Mouse (Mus musculus) cerebellum, adult 11-12 months (tissue): Measurements from ENCODE around the gene Bloc1s3.
A peak's percentile ranks its signal among the peaks of the same experiment; 100 is the strongest.
"Not testable (repeated sequence)": the region's sequence is repeated elsewhere in the genome, so short reads cannot be mapped to it uniquely, and the experiment has no call there.

Experiments used
- DNase-seq: peaks from one replicate; pipeline ENCODE4 v3.0.0; 2022

Gene Bloc1s3

DNA sequence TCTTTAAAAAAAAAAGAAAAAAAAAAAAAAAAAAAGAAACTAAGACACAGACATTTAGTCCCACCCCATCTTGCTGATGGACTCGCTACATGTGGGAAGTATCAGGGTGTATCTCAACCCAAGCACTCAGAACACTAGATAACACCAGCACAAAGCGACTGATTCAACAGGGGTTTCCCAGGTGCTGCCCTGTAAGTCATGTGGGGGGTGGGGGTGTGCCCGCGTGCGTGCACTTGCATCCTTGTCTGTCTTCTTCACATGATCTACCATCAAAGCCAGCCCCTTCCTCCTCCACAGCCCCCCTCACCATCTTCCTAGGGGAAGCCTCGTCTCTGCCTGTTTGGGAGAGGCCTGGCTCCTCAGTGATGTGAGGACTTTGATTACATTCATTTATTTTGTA lies 4.2 kb upstream of the Bloc1s3 start:
- no peak for DNase-seq

DNA sequence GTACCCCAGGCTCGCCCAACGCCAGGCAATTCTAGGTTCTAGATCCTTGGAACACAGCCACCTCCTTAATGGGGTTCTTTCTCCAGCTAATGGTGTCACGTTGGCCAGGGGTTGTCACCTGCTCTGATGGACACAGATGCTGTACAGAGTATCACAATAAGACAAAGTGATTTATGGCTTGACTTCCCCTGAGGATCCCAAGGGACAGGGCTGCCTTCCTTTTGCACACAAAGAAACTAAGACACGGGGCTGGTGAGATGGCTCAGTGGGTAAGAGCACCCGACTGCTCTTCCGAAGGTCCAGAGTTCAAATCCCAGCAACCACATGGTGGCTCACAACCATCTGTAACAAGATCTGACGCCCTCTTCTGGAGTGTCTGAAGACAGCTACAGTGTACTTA lies 3.8 kb upstream of the Bloc1s3 start:
- not testable (repeated sequence) for DNase-seq

DNA sequence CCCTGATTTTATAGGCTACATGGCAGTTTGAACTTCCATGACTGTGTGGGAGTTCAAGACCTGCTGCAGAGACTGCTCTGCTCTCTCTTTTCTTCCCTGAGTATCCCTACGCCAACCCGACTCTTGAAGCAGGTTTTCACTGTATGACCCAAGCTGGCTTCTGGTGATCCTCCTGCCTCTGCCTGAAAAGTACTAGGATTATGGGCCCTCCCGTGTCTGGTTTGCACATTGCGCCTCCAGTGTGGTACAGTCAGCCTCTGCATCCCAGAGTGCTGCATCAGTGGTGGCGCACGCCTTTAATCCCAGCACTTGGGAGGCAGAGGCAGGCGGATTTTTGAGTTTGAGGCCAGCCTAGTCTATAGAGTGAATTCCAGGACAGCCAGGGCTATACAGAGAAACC lies 1.6 kb upstream of the Bloc1s3 start:
- peak; percentile 27 for DNase-seq

DNA sequence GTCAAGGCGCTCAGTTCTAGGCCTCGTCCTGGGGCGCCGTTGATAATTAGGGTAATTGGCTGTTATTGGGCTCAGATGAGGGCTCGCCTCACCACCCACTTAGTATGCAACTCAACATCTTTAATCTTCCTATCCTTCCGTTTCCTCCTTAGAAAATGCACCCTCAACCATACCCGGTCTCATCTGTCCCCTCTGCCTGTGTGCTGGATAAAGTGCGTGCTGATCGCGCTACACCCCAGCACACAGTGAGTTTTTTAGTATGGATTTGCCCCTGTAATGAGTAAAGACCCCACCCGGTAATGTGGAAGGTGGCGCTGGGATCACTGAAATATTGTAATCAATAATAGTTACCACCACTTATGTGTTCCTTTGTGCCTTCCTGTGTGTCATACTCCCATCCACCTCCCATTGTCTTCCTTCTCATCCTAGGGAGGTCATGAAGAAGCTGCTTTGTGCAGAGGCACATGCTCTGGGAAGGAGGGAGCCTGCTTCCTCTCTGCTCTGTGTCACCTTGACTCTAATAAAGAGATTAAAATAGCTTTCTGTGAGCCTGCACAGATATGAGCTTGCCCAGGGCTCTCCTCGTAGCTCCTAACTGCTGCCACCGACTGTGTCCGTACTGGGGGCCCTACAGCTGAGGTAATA lies 879 bp upstream of the Bloc1s3 start:
- DNase-seq = no peak

DNA sequence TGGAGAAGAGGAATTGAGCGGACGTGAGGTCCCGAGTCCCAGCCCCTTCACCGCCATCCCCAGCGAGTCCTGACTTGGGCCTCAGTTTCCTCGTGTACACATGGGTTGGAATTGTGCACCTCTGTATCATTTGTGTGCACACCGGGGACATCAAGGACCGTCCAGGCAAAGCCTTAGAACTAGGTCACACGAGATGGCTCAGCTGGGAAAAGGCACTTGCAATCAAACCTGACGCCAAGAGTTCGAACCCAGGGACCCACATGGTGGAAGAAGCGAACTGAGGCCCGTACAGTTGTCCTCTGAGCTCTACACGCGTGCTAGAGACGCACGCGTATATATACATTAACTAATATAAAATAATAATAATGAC lies 570 bp downstream of the Bloc1s3 start:
- DNase-seq = no peak

DNA sequence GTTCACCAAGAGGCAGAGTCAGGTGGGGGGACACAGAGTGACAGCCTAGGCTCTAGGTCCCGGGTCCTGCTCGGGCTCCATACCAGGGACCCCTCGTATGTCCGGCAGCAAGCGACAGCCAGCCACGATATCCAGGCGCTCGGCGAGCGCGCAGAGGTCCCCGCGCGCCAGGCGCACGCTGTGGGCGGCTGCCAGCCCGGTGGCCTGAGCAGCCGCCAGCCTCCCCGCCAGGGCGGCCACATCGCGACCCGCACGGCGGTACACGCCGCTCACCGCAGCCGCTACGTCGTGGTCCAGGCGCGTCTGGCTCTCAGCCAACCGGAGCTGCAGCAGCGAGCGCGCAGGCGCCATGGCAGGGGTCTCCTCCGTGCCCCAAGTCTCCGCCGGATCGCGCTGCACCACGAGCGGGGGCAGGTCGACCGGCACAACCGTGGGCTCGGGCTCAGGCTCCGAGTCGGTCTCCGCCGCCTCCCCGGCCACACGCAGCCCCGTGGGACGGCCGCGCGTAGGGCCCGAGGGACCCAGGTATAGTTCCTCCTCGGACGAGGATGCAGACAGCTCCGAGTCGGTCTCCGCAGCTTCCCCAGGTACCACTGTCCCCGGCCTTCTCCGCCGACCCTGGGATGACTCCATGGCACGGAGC lies 1.1 kb downstream of the Bloc1s3 start:
- DNase-seq = peak; percentile 57

DNA sequence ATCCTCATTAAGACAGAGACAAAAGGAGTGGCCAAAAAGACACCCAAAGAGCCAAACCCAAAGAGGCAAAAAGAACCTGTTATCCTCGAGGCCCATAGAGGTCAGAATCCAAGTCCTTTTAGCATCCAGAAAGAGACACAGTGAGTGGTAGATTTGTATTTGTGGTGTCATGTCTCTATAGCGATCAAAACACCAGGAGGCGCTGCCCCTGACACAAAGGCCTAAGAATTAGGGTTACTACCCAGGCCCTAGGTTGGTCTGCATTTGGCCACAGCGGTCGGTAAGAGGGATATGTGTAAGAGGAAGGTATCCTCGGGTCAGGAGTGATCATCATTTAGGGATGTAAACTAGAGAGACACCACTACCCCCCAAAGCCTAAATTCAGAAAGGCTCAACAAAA lies 1.8 kb downstream of the Bloc1s3 start:
- no peak for DNase-seq

DNA sequence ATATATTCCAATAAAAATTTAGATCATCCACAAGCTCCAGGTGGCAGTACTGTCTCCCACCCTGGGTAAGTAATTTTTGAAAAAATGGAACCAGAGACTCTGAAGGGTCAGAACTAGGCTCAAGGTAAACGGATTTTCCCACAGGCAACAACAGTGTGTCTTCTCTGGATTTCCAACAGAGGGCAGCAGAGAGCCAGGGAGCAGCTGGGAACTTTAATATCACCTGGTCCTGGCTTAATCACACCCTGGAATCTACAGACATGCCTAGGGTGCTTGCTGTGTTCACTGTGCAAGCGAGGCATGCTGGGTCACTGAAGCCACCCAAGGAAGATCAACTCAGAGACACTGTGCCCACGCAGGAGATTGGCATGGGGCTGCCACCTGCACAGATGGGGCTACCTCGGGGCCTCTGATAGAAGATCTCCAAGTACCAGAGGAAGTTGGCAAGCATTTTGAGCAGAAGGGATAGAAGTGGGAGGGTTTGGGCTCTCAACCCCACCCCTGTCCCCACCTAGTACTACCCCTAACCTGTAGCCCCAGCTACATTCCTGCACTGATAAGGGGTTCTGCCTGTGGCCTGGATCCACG lies 4.6 kb downstream of the Bloc1s3 start:
- DNase-seq = peak; percentile 58

DNA sequence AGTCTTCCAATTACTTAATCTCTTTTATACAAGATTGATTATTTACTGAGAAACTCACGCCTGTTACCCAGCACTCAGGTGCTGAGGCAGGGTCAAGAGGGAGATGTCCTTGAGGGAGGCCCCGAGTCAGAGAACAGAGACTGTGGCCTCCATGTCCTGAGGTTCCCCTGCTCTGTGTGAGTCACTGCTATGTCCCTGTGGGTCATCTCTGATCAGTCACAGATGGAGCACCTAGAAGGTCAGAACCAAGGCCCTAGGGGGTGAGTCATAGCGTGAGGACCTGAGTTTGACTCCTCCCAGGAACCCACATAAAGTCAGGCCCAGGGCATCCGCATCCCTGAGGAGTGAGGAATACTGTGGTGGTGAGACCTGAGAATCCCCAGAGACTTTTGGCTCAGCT lies 6.5 kb downstream of the Bloc1s3 start:
- no peak for DNase-seq

DNA sequence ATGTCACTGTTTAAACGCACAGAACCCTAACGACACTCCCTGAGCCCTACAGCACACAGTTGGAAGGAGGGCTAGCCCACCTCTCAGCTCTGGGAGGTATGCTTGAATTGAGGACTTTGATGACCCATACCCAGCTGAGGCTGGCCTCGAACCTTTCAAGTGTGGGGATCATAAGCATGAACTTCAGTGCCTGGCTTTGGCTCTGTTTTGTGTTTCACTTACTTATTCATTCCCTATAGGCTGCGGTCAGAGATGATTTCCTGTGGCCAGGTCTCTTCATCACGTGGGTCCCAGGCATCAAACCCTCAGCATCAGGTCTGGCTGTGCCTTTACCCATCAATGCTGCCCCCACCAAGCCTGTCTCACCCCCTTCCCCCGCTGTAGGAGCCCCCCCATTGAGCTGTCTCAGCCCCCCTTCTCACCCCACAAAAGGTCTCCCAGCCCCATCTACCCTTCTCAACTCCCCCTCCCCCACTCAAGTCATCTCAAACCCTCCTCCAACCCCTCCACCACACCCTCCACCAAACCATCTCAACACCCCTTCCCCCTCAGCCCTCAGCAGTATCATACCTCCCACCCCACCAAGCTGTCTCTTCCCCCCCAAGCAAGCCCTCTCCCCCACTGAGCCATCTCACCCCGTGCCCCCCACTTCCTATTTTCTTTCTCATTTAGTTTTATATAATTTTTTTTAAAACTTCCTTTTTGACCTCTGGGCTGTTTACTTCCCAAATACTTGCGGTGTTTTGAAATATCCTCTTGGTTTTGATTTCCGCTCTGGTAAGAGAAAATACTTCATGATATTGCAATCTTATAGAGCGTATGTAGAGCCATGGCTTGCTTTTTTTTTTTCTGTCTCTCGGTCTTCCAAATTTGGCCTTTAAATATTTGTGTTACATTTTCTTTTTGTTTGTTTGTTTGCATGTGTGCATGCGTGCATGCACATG lies 7.5 kb downstream of the Bloc1s3 start:
- DNase-seq = no peak

DNA sequence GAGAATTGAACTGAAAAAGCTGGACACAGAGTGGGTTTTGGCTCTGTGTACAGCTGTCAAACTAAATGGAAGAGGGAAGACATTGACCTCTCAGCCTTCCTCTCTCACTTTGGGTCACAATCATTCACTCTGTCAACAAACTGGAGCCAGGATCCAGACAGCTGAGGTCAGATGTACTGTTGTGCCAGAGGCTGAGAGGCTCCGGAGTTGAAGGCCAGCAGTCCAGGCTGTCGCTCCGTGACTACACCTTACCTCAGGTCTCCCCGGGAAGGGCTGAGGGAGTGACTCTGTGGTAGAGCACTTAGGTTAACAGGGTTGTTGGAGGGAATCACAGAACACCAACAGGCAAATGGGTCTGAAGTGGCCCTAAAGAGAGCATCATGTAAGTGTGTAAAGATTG lies 9.8 kb downstream of the Bloc1s3 start:
- no peak for DNase-seq

DNA sequence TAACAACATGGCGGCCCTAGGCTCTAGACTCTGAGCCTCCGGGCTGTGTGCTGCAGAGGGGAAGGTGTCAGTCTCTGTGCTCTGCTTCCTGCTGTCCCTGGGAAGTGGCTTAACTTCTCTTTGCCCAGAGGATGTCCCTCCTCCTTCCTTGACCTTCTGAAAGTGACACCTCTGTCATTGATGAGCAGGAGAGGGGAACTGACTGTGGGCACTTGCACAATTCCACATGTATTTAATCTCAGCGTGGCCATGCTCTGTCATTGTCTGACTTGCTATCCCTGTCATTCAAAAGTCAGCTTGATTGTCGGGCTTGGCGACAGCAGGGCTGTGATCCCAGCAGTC lies 12.0 kb downstream of the Bloc1s3 start:
- DNase-seq = no peak

DNA sequence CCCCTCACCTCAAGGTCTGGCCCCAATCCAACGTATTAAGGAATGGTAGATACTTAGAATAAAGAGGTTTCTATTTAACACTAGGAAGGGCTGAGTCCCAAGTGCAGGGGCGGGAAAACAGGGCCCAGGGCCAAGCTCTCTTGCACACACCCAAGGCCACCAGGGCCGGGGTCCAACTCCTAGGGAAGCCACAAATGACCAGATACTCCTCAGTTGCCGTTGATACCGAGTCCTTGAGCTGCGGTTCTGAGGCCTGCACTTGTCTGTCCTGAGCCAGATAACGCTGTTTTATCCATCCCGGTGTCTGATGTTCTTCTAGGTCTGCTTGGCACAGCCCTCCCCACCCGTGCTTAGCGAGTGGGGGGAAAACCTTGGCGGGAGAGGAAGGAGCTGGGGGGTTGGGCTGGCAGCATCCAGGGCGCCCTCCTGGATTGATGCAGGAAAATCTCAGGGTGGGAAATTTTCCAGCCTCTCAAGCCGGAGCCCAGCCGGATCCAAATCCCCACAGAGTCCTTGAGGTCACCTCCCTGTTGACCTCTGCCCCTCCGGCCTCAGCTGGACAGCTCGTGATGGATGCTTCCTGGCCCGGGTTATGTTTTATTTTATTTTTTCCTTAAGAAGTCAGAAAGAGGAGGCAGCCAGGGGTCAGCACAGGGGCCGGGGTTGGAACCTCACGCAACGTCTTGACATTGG lies 12.5 kb downstream of the Bloc1s3 start:
- no peak for DNase-seq

DNA sequence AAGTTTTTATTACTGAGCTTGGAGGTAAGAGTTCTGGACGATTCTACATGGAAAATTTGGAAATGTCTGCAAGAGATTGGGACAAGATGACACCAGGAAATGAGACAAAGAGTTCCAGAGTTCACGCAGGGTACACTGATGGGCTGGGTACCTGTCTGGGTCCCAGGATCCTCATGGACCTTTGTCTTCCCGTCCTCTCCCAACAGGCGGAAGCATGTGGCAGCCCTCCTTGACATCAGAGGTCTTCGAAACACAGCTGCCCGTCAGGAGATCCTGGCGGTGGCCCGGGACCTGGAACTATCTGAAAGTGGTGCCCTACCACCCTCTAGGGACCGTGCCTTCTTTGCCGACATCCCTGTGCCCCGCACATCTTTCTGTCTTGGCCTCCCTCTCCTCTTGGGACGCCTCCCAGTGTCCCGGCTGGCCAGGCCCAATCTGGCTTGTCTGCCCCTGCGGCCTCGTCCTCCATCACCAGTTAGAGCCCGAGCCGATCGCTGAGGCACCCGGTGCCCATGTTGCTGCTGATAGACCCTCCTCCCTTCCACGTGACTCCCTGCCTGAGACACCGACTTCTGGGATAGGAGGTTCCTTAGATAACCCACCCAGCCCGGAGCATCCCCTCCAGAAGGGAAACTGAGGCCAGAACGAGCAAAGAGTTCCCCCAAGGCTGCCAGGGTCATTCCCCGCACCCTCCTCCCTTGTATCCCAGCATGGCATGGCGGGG lies 13.3 kb downstream of the Bloc1s3 start:
- DNase-seq = no peak

DNA sequence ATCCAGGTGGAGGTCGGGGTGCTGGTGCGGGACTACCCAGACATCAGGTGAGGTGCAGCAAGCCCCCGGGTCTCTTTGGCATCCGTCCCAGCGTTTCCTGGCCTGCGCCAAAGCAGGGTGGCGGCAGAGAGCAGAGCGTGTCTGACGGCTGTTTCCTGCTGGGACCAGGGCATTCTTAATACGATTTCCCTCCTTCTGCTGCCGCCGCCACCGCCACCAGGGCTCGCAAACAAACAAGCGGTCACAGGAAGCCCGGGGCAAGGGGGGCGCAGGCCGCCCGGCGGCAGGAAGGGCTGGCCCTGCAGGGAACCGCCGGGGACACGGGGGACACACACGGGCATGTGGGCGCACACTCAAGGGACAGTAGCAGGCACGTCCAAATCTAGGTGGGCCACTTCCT lies 16.4 kb downstream of the Bloc1s3 start:
- DNase-seq = no peak

DNA sequence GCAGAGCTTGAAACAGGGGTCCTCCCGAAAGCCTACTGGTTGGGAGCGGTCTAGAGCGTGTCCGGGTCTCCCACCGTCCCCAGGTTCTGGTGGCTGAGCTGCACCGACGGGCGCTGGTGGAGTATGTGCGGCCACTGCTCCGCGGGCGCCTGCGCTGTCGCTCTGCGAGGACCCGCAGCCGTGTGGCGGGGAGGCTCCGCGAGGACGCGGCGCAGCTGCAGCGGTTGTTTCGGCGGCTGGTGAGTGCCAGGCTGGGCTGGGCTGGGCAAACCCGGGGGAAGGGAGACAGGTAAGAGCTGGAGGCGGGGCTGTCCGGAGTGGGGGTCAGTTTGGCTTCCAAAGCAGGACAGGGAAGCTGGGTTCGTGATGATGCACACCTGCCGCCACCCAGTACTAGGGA lies 18.6 kb downstream of the Bloc1s3 start:
- DNase-seq = no peak

DNA sequence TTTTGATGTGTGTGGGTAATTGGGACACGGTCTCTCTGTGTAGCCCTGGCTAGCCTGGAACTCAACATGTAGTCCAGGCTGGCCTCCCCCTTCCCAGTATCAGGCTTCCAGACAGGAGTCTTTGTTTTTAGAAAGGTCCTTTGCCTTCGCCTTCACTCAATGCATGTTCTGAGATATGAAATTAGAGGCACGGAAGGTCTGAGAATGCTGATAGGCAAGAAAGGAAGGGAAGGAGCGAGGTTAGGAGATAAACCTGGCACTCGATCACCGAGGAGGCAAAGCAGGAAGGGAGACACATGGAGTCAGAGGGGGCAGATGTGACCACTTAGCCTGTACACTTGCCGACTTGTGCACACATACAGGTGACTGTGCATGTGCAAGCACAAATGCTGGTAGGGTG lies 21.6 kb downstream of the Bloc1s3 start:
- no peak for DNase-seq

DNA sequence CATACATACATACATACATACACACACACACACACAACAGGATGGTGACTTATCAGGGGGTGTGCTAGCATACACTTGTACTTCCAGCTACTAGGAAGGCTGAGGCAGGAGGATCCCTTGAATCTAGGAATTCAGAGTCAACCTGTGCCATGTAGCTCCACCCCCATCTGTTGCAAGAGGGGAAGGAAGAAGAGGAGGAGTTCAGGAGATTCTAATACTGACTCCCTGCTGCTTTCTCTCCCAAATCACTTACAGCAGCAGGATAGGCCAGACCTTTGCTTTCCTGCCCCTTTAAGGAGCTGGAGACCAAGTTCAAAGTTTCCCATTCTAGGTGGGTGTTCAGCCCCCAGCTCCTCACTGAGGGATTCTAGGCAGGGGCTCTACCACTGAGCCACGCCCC lies 22.7 kb downstream of the Bloc1s3 start:
- DNase-seq = no peak

DNA sequence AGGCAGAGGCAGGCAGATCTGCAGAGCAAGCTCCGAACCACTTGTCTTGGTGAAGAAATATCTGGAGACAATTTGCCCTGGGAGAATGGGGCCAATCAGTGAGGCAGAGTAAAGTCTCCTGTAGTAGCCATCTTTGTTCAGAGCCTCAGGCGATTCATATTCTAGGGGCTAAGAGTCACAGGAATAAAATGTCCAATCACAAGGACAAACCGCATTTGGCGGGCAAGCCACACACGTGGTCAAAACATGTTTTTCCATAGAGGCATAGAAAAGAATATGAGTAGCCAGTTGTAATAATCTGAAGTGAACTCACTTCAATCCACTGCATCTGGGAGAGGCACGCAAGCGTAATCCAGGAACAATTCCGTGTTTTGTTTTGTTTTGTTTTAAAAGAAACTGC lies 24.9 kb downstream of the Bloc1s3 start:
- DNase-seq = no peak

DNA sequence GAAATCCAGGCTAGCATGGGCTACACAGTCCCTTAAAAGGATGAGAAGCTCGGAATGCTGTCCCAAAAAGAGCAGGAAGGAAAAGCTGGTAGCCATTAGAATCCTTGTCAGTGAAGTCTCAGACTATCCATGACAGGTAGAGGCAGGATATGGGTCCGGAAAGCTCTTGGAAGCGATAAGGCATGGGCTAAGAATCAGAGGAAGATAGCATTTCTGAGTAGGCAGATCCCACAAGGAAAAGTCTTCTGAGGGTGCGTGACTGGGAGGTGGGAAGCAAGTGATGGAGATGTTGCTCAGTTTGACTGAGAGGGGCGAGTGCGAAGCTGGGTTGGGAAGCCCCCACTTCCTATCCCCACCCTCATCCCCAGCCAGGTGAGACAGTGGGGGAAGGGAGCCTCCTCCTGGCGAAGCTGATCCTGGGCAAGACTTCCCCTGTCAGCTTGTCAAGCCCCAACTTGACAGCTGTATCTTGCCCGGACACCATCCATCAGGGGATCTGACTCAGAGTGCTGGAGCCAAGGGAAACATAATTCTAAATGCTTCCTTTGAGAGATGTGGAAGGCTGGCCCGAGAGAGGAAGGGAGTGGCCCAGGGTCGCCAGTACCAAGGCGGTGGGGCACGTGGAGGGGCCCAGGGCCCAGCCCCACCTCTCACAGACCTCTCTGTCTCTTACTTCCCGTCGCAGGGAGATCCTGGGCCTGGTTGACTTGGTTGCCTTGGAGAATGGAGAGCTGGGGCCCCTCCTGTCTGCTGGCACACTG lies 30.4 kb downstream of the Bloc1s3 start:
- no peak for DNase-seq

DNA sequence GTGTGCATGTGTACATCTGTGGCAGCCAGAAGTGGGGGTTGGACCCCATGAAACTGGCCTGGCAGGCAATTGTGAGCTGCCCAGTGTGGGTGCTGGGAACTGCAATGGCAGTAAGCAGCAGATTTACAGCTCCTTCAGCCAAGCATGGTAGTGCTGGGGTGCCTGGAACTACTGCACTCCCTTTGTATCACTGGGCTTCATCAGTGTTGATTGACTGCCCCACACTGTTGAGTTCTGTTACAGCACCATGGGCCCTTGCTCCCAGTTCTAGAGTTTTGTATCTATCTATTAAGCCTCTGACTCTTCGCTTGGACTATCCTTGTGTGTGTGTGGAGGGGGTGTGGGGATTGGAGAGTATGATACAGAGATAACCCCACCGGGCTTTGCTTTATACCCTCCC lies 31.1 kb downstream of the Bloc1s3 start:
- DNase-seq = no peak
